Mouse (Mus musculus) kidney, adult 2 months (tissue): ENCODE data around the gene Slf2. TPM values are rescaled to one million over a fixed set of nuclear protein-coding genes. Genes with fewer than 3 reads are reported as not detected.

ENCODE experiments used
- DNase-seq: peaks from one replicate; pipeline ENCODE4 v3.0.0; 2021
- H3K27ac ChIP-seq: fragments of 200-500 bp; 2 replicates; pipeline ENCODE4 v1.5.1; 2012; ENCODE audit warnings: low read depth, low read length, control low read depth, inconsistent platforms; ENCODE audit not compliant: insufficient read depth
- H3K27me3 ChIP-seq: fragments of 200-500 bp; replicated peaks from 2 replicates; pipeline ENCODE4 v1.6.1; 2012; ENCODE audit warnings: mild to moderate bottlenecking, moderate library complexity, low read length, inconsistent platforms; ENCODE audit not compliant: control insufficient read depth, insufficient read depth
- H3K36me3 ChIP-seq: fragments of 200-500 bp; 2 replicates; pipeline ENCODE4 v1.6.1; 2012; ENCODE audit warnings: mild to moderate bottlenecking, moderate library complexity, low read length, inconsistent platforms; ENCODE audit not compliant: control insufficient read depth, insufficient read depth
- H3K4me1 ChIP-seq: fragments of 200-500 bp; 2 replicates; pipeline ENCODE4 v1.6.1; 2011; ENCODE audit warnings: low read length; ENCODE audit not compliant: control insufficient read depth, insufficient read depth
- H3K4me3 ChIP-seq: fragments of 200-500 bp; 2 replicates; pipeline ENCODE4 v1.5.1; 2011; ENCODE audit warnings: mild to moderate bottlenecking, low read depth, low read length, control low read depth; ENCODE audit not compliant: insufficient read depth
- CTCF ChIP-seq: fragments of 200-500 bp; conservative IDR thresholded peaks from 2 replicates; pipeline ENCODE4 v1.5.1; 2011; ENCODE audit warnings: low read depth, mild to moderate bottlenecking, control low read depth, low read length, moderate library complexity, mixed read lengths; ENCODE audit not compliant: insufficient read depth, insufficient read length
- POLR2A ChIP-seq: fragments of 200-500 bp; IDR thresholded peaks from one replicate; pipeline ENCODE4 v1.6.1; 2011; ENCODE audit warnings: low read depth, low read length, control low read depth
- WGBS: fragments of 180-500 bp; shearing (Covaris S2); methylation state at CpG from one replicate; pipeline ENCODE4 v1.1.7; 2018; 5-methylcytosine and 5-hydroxymethylcytosine counted together
- polyA plus RNA-seq: library from polyadenylated mRNA; depleted of rRNA; stranded (reverse); fragments of >200 nt; gene quantifications from 2 replicates; pipeline ENCODE4 v1.2.3, GENCODE M21; 2012

The Slf2 gene
- polyA plus RNA-seq, 1 experiment, result 10.5 TPM

- peak; percentile 82 for DNase-seq
- Histone ChIP-seq H3K4me1 (no peaks in the 10 kb centered on the region), H3K36me3 (no peaks in the 10 kb centered on the region), H3K4me3 (peak overlapping the region; percentile 9; the same call in 1 of the 2 replicates), H3K27ac (peak overlapping the region; percentile 46; the same call in 1 of the 2 replicates), H3K27me3 (no peaks in the 10 kb centered on the region)
- WGBS, result 28% methylated on average over 19 of the region's 19 CpGs
- no peak for TF ChIP-seq POLR2A
- no peak for TF ChIP-seq CTCF
Observed at GRCm38 (mm10) chr19:44893231-44893871, 37.6 kb upstream of the Slf2 start.

DNA sequence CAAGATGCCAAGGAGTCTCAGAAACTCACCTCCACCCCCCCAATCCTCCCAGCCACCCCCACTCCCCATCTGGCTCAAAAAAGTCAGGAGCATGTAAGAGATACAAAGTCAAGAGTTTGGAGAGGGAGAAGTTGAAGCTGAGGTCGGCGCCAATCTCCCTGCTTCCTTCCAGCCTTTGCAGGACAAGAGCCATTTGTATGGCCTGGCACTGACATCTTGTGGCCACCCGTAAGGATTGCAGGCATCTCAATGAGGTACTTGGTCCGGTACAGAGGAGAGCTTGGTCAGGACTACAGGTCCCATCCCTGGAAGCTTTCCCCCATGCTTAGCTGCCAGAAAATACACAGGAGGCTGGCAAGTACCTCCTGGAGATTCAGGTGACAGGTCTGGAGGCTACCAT is 35.7 kb upstream of the Slf2 start:
- Histone ChIP-seq H3K27ac (no peak overlapping the region), H3K4me1 (no peaks in the 10 kb centered on the region), H3K36me3 (no peaks in the 10 kb centered on the region), H3K4me3 (no peak overlapping the region), H3K27me3 (no peaks in the 10 kb centered on the region)
- DNase-seq, result peak; percentile 81
- TF ChIP-seq CTCF, result peak; percentile 99
- TF ChIP-seq POLR2A, result no peak
- 0% methylated on average over 4 of the region's 4 CpGs for WGBS

GRCm38 (mm10) chr19:44896450-44896849 is 34.5 kb upstream of the Slf2 start:
- Histone ChIP-seq H3K36me3 (no peaks in the 10 kb centered on the region), H3K27me3 (no peaks in the 10 kb centered on the region), H3K27ac (no peak overlapping the region), H3K4me1 (no peaks in the 10 kb centered on the region), H3K4me3 (no peak overlapping the region)
- WGBS, result 73% methylated on average over 6 of the region's 6 CpGs
- no peak for DNase-seq
- no peak for TF ChIP-seq POLR2A
- TF ChIP-seq CTCF, result no peak

- no peaks in the 10 kb centered on the region for H3K36me3 ChIP-seq
- WGBS, result 86% methylated on average over 5 of the region's 5 CpGs
- no peak overlapping the region for H3K27ac ChIP-seq
- TF ChIP-seq POLR2A (no peak), CTCF (no peak)
- no peak overlapping the region for H3K4me3 ChIP-seq
- DNase-seq, result no peak
- no peaks in the 10 kb centered on the region for H3K27me3 ChIP-seq
- no peaks in the 10 kb centered on the region for H3K4me1 ChIP-seq
Observed at GRCm38 (mm10) chr19:44897521-44897920, 33.4 kb upstream of the Slf2 start.

DNA sequence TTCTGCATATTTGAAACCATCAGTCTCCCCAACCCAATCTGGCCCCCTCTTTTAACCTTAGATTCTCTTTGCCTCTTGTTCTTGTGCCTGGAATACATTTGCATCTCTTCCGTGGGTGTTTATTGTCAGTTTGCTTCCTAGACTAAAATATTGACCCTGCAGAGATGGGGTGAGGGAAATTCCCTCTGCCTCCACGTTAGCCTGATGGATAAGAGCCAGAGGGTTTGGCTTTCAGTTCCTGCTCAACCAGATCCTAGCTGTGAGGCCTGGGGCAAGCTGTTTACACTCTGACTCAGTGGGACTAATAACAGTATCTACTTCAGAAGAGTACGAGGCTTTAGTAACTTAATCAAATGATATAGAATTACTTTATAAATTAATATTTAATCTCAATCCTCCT is 32.3 kb upstream of the Slf2 start:
- no peaks in the 10 kb centered on the region for H3K27me3 ChIP-seq
- DNase-seq, result no peak
- WGBS, result 46% methylated on average over 3 of the region's 3 CpGs
- no peak overlapping the region for H3K27ac ChIP-seq
- H3K36me3 ChIP-seq, result no peaks in the 10 kb centered on the region
- H3K4me3 ChIP-seq, result no peak overlapping the region
- TF ChIP-seq CTCF (no peak), POLR2A (no peak)
- no peaks in the 10 kb centered on the region for H3K4me1 ChIP-seq

- Histone ChIP-seq H3K27me3 (no peaks in the 10 kb centered on the region), H3K36me3 (no peaks in the 10 kb centered on the region), H3K4me1 (no peaks in the 10 kb centered on the region), H3K27ac (no peak overlapping the region), H3K4me3 (no peak overlapping the region)
- WGBS, result 64% methylated on average over 9 of the region's 9 CpGs
- TF ChIP-seq POLR2A (no peak), CTCF (no peak)
- DNase-seq, result no peak
Observed at GRCm38 (mm10) chr19:44899104-44899793, 31.7 kb upstream of the Slf2 start.

GRCm38 (mm10) chr19:44899947-44900773 is 30.8 kb upstream of the Slf2 start:
- no peaks in the 10 kb centered on the region for H3K36me3 ChIP-seq
- WGBS, result 45% methylated on average over 22 of the region's 22 CpGs
- H3K27ac ChIP-seq, result no peak overlapping the region
- H3K4me1 ChIP-seq, result no peaks in the 10 kb centered on the region
- DNase-seq, result peak; percentile 51
- H3K4me3 ChIP-seq, result no peak overlapping the region
- TF ChIP-seq CTCF (no peak), POLR2A (no peak)
- H3K27me3 ChIP-seq, result no peaks in the 10 kb centered on the region
